Mouse (Mus musculus) limb, embryonic 10.5 days (tissue): ENCODE measurements at regions not wholly inside any gene's neighbourhood (a gene's known extent, or its start where the extent isn't known, plus 50 kb on each side); places are given as distances from the start of the nearest gene placed in this dataset.

Experiments
- DNase-seq: peaks from one replicate; pipeline ENCODE4 v3.0.0-alpha.2; 2017; ENCODE audit warnings: low spot score
- H3K27ac ChIP-seq: fragments of 300-500 bp; sonication (generic); 2 replicates; pipeline ENCODE4 v1.5.1; 2016; ENCODE audit warnings: mild to moderate bottlenecking
- H3K27me3 ChIP-seq: fragments of 300-500 bp; sonication (generic); 2 replicates; pipeline ENCODE4 v1.6.1; 2016; ENCODE audit warnings: low read depth, mild to moderate bottlenecking; ENCODE audit not compliant: poor library complexity, severe bottlenecking
- H3K36me3 ChIP-seq: fragments of 300-500 bp; sonication (generic); 2 replicates; pipeline ENCODE4 v1.6.1; 2016; ENCODE audit warnings: mild to moderate bottlenecking, moderate library complexity
- H3K4me1 ChIP-seq: fragments of 300-500 bp; sonication (generic); 2 replicates; pipeline ENCODE4 v1.6.1; 2016
- H3K4me3 ChIP-seq: fragments of 300-500 bp; sonication (generic); 2 replicates; pipeline ENCODE4 v1.5.1; 2016; ENCODE audit warnings: mild to moderate bottlenecking, moderate library complexity
- H3K9me3 ChIP-seq: fragments of 300-500 bp; sonication (generic); replicated peaks from 2 replicates; pipeline ENCODE4 v1.6.1; 2016; ENCODE audit warnings: mild to moderate bottlenecking
- WGBS: fragments of 180-500 bp; shearing (Covaris S2); methylation state at CpG from one replicate; pipeline ENCODE4 v1.1.7; 2016; 5-methylcytosine and 5-hydroxymethylcytosine counted together

- no peak for DNase-seq
- Histone ChIP-seq H3K4me1 (no peaks in the 10 kb centered on the region), H3K36me3 (no peaks in the 10 kb centered on the region), H3K27me3 (no peaks in the 10 kb centered on the region), H3K4me3 (no peak overlapping the region), H3K27ac (no peak overlapping the region), H3K9me3 (no peaks in the 10 kb centered on the region)
- WGBS, result 96% methylated on average over 6 of the region's 6 CpGs
These were observed 223.5 kb upstream of the Slc16a7 start for GRCm38 (mm10) chr10:125612773-125613172.

GRCm38 (mm10) chr10:125621376-125621775 is 232.1 kb upstream of the Slc16a7 start:
- Histone ChIP-seq H3K9me3 (no peaks in the 10 kb centered on the region), H3K27me3 (no peaks in the 10 kb centered on the region), H3K36me3 (no peaks in the 10 kb centered on the region), H3K4me3 (no peak overlapping the region), H3K4me1 (peaks cover 3% of the 10 kb centered on the region; the same call in 1 of the 2 replicates), H3K27ac (no peak overlapping the region)
- WGBS, result 69% methylated on average over 6 of the region's 6 CpGs
- no peak for DNase-seq

- 26% methylated on average over 7 of the region's 7 CpGs for WGBS
- Histone ChIP-seq H3K4me1 (peaks cover 3% of the 10 kb centered on the region; the same call in 1 of the 2 replicates), H3K9me3 (no peaks in the 10 kb centered on the region), H3K4me3 (no peak overlapping the region), H3K27me3 (no peaks in the 10 kb centered on the region), H3K27ac (no peak overlapping the region), H3K36me3 (no peaks in the 10 kb centered on the region)
- DNase-seq, result no peak
These were observed 234.6 kb upstream of the Slc16a7 start for GRCm38 (mm10) chr10:125623836-125624235.

- 89% methylated on average over 4 of the region's 4 CpGs for WGBS
- no peaks in the 10 kb centered on the region for H3K27me3 ChIP-seq
- no peaks in the 10 kb centered on the region for H3K4me1 ChIP-seq
- DNase-seq, result no peak
- no peaks in the 10 kb centered on the region for H3K9me3 ChIP-seq
- H3K4me3 ChIP-seq, result no peak overlapping the region
- no peak overlapping the region for H3K27ac ChIP-seq
- no peaks in the 10 kb centered on the region for H3K36me3 ChIP-seq
These were observed 278.6 kb upstream of the Slc16a7 start for GRCm38 (mm10) chr10:125667906-125668305.

- Histone ChIP-seq H3K4me1 (peaks cover 6% of the 10 kb centered on the region), H3K27ac (no peak overlapping the region), H3K9me3 (no peaks in the 10 kb centered on the region), H3K4me3 (no peak overlapping the region), H3K36me3 (no peaks in the 10 kb centered on the region), H3K27me3 (no peaks in the 10 kb centered on the region)
- no peak for DNase-seq
- 65% methylated on average over 11 of the region's 11 CpGs for WGBS
These were observed 284.4 kb upstream of the Slc16a7 start for GRCm38 (mm10) chr10:125673637-125674036.

GRCm38 (mm10) chr10:125679644-125680043 is 286.3 kb upstream of the Lrig3 start:
- H3K36me3 ChIP-seq, result no peaks in the 10 kb centered on the region
- no peaks in the 10 kb centered on the region for H3K4me1 ChIP-seq
- DNase-seq, result no peak
- H3K9me3 ChIP-seq, result no peaks in the 10 kb centered on the region
- H3K27ac ChIP-seq, result no peak overlapping the region
- no peaks in the 10 kb centered on the region for H3K27me3 ChIP-seq
- 73% methylated on average over 7 of the region's 7 CpGs for WGBS
- no peak overlapping the region for H3K4me3 ChIP-seq

- Histone ChIP-seq H3K4me3 (no peak overlapping the region), H3K9me3 (no peaks in the 10 kb centered on the region), H3K4me1 (no peaks in the 10 kb centered on the region), H3K27ac (no peak overlapping the region), H3K36me3 (no peaks in the 10 kb centered on the region), H3K27me3 (no peaks in the 10 kb centered on the region)
- no peak for DNase-seq
- 94% methylated on average over 5 of the region's 5 CpGs for WGBS
These were observed 280.8 kb upstream of the Lrig3 start for GRCm38 (mm10) chr10:125685130-125685529.

GRCm38 (mm10) chr10:125693505-125693904 is 272.5 kb upstream of the Lrig3 start:
- no peaks in the 10 kb centered on the region for H3K36me3 ChIP-seq
- no peak for DNase-seq
- no peak overlapping the region for H3K27ac ChIP-seq
- 76% methylated on average over 7 of the region's 7 CpGs for WGBS
- H3K4me3 ChIP-seq, result no peak overlapping the region
- no peaks in the 10 kb centered on the region for H3K27me3 ChIP-seq
- no peaks in the 10 kb centered on the region for H3K9me3 ChIP-seq
- H3K4me1 ChIP-seq, result no peaks in the 10 kb centered on the region

- DNase-seq, result no peak
- H3K36me3 ChIP-seq, result no peaks in the 10 kb centered on the region
- no peak overlapping the region for H3K27ac ChIP-seq
- no peak overlapping the region for H3K4me3 ChIP-seq
- no peaks in the 10 kb centered on the region for H3K27me3 ChIP-seq
- H3K9me3 ChIP-seq, result no peaks in the 10 kb centered on the region
- WGBS, result 95% methylated on average over 5 of the region's 5 CpGs
- H3K4me1 ChIP-seq, result no peaks in the 10 kb centered on the region
These were observed 269.8 kb upstream of the Lrig3 start for GRCm38 (mm10) chr10:125696159-125696558.

- no peak overlapping the region for H3K4me3 ChIP-seq
- H3K4me1 ChIP-seq, result peaks cover 10% of the 10 kb centered on the region
- 35% methylated on average over 18 of the region's 18 CpGs for WGBS
- peak overlapping the region; percentile 82 for H3K27ac ChIP-seq
- no peaks in the 10 kb centered on the region for H3K27me3 ChIP-seq
- no peaks in the 10 kb centered on the region for H3K9me3 ChIP-seq
- H3K36me3 ChIP-seq, result no peaks in the 10 kb centered on the region
- DNase-seq, result peak; percentile 80
These were observed 240.8 kb upstream of the Lrig3 start for GRCm38 (mm10) chr10:125725077-125725680.

GRCm38 (mm10) chr10:125725681-125726139 is 240.3 kb upstream of the Lrig3 start:
- no peaks in the 10 kb centered on the region for H3K36me3 ChIP-seq
- DNase-seq, result peak; percentile 74
- no peaks in the 10 kb centered on the region for H3K9me3 ChIP-seq
- no peaks in the 10 kb centered on the region for H3K27me3 ChIP-seq
- 24% methylated on average over 7 of the region's 7 CpGs for WGBS
- H3K4me3 ChIP-seq, result no peak overlapping the region
- H3K4me1 ChIP-seq, result peaks cover 10% of the 10 kb centered on the region
- peak overlapping the region; percentile 82 for H3K27ac ChIP-seq

GRCm38 (mm10) chr10:125726546-125726945 is 239.4 kb upstream of the Lrig3 start:
- H3K36me3 ChIP-seq, result no peaks in the 10 kb centered on the region
- DNase-seq, result no peak
- 66% methylated on average over 8 of the region's 8 CpGs for WGBS
- no peaks in the 10 kb centered on the region for H3K9me3 ChIP-seq
- peak overlapping the region; percentile 66 for H3K27ac ChIP-seq
- H3K4me1 ChIP-seq, result peaks cover 10% of the 10 kb centered on the region
- no peak overlapping the region for H3K4me3 ChIP-seq
- no peaks in the 10 kb centered on the region for H3K27me3 ChIP-seq

GRCm38 (mm10) chr10:125735744-125736494 is 230.0 kb upstream of the Lrig3 start:
- peaks cover 15% of the 10 kb centered on the region for H3K4me1 ChIP-seq
- no peak overlapping the region for H3K4me3 ChIP-seq
- no peaks in the 10 kb centered on the region for H3K9me3 ChIP-seq
- H3K27ac ChIP-seq, result no peak overlapping the region
- peak; percentile 56 for DNase-seq
- H3K27me3 ChIP-seq, result no peaks in the 10 kb centered on the region
- 38% methylated on average over 4 of the region's 4 CpGs for WGBS
- no peaks in the 10 kb centered on the region for H3K36me3 ChIP-seq
